Mouse (Mus musculus) gastrocnemius, postnatal 25 days (tissue): Measurements from ENCODE around the gene Tas1r2. TPM values are rescaled to one million over a fixed set of nuclear protein-coding genes. Genes with fewer than 3 reads are reported as not detected.
A peak's percentile ranks its signal among the peaks of the same experiment; 100 is the strongest.

Experiments
- DNase-seq: peaks from one replicate; pipeline ENCODE4 v3.0.0; 2022
- long read RNA-seq, 2 experiments: library from polyadenylated mRNA; stranded (forward); transcript quantifications; one replicate each; pipeline ENCODE4 v2.0.0; 2021
- total RNA-seq, 2 experiments: library from RNA; stranded (reverse); gene quantifications; 1 replicate in 1 of 2; 2 replicates in 1 of 2; pipeline ENCODE4 v1.2.3; 2021

The Tas1r2 gene
- not detected for total RNA-seq
- long read RNA-seq, experiment 1 = 0 reads
- long read RNA-seq, experiment 2 = 0 reads

DNA sequence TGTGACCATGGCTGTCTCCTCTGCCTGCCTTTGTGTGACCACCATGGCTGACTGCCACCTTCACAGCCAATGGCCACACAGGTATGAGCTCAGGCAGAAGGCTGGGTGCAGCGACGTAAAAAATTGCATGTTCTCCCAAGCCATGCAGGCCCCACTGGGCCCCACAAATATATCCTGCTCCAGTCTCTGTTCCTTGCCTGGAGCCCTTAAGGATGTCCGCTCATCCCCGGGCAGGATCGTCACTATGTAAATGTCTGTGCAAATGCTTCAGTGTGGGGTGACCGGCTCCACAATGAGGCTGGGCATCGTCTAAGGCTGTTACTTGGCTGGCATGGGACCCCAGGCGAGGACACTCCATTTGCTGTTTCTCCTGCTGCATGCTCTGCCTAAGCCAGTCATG is at the start of gene Tas1r2:
TSS of gene Tas1r2 (plus strand) at position 301 of the 400 bp plus-strand sequence.
- DNase-seq = no peak

DNA sequence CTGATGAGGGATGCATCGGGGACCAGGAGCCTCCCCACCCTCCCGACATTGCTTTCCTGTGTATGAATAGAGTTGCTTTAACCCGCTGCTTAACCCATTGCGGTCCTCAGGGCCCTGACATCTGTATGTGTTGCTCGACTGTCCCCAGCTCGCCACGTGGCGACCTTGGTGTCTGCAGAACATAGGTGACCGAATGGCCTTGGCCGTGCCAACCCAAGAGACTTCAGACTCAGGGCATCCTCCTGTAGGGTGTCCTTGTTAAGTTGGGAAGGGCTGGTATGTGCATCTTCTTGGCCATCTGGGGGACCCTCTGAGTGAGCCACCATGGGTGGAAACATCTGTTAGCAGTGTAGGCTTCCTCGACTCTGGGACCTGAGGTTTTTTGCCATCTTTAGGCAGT is 48.1 kb upstream of the Tas1r2 start:
- no peak for DNase-seq

DNA sequence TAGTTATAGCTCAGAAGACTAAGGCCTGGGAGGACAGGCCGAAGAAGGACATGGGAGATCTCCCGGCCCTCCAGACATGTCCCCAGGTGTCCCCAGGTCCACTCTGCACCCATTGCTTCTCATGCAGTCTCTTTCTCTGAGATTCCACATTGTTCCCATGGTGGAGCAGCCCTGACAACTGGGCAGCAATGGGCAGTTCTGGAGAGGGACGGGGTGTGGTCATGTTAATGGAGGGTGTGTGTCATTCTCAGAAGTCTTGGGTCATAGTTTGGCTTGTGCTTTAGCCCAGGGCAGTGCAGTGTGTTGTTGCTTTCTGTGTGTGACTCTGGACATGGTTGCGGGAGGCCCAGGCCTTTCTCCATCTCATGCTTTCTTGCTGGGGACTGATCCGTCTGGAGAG is 46.6 kb upstream of the Tas1r2 start:
- DNase-seq = no peak

DNA sequence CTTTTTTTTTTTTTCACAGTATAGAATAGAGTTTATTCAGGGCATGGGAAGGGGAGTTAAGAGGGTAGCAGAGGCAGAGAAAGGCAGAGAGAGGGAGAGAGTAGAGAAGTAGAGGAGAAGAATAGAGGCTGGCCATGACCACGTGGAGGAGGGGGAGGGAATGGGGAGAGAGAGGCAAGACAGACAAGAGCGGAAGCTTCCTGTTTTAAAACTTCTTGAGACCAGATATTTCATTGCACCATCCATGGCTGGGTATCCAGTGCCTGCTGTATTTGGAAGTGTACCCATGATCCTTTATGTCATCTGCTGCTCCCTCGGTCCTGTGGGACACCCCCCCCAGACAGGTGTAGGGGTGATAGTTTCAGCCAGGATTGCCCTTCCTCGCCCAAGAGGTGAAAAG is 44.4 kb upstream of the Tas1r2 start:
- DNase-seq = no peak

DNA sequence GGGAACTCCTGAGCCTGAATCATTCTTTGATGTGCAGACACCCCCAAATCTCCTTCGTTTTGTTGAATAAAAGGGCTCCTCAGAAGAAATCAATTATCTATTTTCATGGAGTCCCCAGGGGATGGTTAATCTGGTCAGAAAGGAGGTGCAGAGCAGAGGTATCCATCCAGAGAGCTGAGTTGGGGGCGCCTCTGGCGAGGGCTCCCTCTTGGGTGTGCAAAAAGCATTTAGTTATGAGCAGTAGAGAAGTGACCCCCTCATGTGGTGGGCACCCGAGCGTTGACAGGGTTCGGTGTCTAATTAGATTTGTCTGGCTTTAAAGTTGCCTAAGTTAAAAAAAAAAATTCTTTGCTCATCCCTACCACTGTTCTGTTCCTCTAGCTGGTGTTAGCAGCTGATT is 42.4 kb upstream of the Tas1r2 start:
- no peak for DNase-seq

DNA sequence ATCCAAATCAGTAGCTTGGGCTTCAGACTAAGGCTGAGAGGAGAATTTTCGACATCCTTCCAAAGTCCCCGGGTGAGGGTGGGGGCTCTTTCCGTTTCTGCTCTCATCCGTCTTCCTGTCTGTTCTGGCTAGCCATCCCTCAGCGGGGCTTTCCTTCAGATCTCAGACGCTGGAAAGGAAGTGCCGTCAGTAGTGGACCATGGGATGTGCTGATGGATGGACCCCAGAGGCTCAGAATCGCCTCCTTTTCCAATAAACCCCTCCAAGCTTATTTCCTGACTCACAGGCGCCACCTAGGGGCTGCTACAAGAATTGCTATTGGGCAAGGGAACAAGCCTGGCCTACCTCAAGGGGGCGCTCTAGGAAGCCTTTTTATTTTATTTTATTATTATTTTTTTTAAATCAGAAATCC is 41.8 kb upstream of the Tas1r2 start:
- peak; percentile 77 for DNase-seq

DNA sequence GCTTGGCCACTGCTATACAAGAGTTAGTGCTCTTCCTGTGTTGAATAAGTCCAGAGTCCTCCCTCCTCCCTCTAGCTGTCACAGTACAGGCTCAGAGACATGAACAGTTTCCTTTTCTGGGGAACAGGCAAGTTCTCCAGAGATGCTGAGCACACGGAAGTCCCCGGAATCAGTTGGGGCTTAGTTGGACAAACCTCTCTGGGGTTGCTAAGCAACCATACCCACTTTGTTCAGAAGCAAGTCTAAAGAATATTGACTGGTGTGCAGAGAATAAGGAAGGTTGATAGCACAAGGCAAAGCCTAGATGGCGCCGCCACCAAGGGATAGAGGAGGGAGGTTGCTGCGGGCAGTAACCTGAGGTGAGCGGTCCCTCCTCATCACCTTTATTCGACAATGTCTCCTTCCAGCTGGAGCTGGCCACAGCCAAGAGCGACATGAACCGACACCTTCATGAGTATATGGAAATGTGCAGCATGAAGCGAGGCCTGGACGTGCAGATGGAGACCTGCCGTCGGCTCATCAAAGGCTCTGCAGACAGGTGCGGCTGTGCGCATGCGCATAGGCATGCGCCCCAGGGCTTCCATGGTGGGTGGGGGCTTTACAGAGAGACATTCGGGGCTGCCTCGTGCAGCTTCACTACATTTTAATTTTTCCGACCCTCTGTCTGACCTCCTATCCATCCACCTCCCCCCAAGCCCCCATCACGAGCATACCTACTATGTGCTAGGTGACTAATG is 38.6 kb upstream of the Tas1r2 start:
- DNase-seq = no peak

DNA sequence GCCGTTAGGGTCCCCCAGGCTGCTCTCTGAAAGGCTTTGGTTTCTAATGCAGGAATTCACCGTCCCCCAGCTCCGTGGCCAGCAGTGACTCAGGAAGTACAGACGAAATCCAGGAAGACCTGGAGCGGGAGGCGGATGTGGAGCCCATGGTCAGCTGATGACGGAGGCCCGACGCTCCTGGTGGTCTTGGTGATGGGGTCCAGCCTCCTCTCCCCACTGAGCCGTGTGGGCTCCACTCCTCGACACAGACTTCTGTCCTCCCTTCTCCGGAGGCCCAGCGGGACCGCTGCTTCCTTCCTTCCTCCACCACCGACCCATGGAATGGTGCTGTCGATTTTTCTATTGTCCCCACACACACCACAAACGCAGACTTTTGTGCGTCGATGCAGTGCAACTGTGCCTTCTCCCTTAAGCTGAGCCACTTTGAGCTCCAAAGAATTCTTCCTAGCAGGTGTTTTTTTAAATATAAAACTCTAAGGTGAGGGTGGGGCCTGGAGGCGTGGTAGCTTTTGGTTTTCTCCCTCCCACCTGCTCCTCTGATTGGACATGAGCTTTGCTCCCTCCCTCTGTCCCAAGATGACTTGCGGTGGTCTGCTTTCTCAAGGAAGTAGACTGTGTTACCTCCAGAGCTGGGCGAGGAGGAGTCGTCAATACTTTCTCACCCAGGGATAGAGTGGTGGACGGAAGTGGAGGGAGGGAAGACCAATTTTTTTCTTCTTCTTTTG is 36.9 kb upstream of the Tas1r2 start:
- DNase-seq = no peak

DNA sequence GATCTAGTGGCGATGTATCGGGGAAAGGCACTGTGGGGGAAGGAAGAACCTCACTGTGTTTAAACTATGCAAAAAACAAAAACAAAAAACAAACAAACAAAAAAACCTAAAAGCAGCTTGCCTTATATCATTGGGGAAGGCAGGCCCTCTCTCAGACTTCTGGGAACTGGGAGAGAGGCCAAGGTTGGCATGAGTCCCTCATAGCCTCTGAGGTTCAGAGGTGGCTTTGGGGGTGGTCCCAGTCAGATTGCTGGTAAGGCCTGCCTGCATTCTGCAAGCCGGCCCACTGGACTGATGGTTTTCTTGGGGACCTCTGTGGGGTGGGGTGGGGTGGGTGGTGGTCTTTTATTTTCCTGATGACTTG is 36.4 kb upstream of the Tas1r2 start:
- DNase-seq = no peak

DNA sequence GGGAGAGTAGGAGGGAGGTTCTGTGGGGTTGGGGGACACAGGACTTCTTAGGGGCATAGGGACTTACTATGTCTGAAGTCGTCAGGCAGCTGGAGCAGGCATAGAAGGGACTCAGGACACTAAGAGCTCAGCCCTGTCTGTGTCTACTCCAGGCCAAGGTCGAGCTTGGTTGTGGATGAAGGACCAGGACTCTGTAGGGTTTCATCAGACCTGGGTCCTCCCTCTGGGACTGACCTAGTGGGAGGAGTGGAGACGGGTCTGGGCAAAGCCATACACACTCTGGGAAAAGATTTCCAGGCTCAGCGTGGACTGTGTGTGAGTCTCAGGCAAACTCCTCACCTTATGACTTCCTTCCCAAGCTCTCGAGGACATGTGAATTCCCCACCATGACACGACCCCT is 33.6 kb upstream of the Tas1r2 start:
- DNase-seq = no peak

DNA sequence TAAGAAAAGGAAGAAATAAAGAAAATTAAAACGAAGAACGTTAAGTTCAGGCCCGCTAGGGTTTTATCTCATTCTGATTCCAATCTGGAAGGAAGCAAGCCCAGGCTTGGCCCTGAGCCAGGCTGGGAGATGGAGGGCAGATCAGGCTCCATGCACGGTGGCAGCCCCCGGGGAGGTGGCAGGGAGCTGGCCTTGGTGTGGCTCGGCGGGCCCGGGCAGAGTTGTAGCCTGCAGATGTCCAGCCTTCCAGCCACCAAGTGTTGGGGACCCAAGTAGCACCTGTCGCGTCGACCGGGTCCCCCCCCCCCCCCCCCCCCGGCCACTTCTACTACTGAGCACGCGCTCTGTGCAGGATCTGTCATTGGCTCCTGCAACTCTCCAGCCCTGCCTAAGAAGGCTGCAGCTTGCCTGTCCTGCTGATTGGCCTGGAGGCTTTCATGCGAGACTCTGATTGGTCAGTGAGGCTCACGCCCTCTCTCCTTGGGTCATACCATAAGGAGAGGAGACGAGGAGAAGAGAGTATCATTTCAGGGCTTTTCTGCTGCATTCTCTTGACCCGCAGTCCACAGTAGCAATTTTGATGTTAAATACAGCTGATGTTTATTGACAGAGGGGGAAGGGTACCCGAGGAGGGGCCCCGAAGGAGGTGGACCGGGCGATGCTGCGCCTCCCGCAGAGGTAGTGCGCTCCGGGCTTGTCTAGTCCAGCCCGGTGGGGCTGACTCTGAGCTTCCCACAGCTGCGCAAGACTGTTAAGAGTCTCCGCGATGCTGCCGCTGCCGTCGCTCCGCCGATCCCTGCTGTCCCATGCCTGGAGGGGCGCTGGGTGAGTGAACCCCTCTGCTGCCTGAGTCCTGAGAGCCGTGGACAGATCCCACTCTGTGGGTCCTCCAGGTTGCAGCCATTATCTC is 30.7 kb upstream of the Tas1r2 start, which contains the start of gene Aldh4a1:
TSS of gene Aldh4a1 (plus strand) at position 494 of the 910 bp plus-strand sequence.
- DNase-seq = peak; percentile 93

DNA sequence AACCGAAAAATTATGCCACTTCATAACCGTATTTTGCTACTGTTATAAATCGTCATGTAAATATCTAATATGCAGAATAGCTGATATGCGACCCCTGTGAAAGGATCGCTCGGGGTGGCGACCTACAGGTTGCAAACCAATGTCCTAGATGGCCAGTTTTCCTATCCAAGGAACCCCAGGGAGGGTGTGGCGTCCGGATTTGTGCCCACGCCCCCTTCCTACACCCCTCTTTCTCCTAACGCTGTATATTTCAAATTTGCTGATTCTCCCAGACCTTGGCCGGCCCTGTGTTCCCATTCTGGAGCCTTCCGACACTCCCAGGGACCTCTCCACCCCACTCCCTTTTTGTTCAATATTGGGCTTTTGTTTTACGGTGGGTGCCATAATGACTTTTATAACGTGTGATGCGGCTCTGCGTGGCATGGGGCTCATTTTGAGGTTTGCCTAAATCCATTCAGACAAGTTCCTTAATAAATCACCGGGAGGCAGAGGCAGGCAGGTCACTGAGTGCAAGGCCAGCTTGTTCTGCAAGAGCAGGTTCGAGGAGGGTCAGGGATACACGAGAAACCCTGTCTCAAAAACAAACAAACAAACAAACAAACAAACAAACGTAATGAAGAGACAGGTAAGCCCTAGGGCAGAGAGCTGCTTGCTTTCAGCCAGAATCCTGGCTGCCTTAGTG is 29.8 kb upstream of the Tas1r2 start:
- DNase-seq = no peak

DNA sequence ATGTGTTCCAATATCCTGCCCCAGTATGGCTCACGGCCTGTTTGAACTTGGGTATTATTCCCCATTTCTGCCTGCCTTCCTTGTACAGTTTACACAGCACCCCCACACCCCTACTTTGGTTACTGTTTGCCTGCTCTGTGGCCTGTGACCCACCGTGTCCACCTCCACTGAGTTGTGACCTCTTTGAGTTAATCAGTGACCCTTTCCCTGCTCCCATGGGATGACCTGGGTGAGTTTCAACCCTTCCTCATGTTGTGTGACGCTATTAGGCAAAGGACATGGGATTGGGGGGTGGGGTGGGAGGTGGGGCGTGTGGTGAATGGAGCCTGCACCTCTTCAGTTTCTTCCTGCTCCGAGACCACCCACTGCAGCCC is 29.2 kb upstream of the Tas1r2 start:
- no peak for DNase-seq

DNA sequence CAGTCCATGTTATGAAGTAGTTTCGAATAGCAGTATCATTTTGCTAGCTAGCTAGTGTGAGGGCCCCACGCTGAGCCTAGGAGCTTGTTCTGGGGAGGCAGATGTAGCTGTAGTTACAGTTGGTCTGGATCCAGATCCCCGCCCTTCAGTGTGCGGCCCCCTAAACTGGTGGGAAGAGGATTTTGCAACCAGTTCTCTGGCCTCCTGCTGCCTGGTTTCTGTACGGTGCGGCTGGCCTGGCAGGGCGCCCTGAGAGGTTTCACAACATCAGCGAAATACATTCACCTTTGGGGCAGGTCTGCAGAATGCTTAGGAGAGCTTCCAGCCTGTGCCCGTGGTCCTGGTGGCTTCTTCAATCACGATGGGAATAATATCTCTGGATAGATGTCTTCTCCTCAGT is 28.6 kb upstream of the Tas1r2 start:
- no peak for DNase-seq

DNA sequence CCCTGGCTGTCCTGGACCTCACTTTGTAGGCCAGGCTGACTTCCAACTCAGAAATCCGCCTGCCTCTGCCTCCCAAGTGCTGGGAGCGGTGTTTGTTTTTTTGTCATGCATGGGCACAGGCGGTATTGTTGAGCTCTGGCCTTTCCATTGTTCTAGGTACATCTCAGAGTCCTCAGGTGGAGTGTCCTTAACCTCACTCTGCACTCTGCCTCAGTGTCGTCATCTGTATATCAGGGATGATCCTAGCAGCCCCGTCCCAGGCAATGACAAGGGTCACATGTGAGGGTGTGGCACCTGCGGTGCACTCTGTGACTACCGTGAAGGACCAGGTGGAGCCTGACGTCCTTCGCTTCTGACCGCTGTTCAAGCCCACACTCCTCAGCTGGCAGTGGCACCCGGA is 26.0 kb upstream of the Tas1r2 start:
- no peak for DNase-seq

DNA sequence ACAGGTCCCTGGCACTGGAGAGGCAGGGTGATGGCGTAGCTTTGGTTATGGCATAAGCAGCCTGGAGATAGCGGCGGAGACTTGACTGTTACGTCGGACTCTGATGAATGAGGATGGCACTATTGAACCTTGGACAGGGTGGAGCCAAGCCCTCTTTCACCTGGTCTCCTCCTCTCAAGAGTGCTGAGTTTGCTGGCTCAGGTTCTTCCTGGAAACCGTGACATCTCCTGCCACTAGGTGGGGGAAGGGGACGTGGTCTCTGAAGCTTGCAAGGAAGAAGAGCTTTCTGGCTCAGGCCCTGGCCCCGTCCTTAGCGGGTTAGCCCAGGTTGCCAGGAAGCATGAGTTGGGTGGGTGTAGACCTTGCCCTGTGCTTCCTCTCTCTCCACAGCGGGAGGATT is 23.2 kb upstream of the Tas1r2 start:
- DNase-seq = no peak

DNA sequence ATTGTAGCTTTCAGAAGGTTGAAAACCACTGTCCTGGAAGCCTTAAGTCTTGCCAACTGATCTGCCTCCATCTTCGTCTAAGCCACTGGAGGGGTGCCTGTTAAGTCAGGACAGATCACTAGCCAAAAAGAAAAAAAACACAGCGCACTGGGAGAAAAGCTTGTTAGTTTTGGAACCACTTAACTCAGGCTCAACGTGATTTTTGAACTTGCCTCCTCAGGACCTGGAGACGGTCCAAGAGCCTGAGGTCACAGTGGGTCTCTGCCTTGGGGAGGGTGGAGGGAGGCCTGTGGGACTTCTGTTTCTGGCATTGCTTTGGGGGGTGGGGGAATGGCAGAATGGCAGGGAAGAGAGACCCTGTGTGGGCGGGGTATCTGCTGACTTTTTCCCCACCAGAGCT is 22.2 kb upstream of the Tas1r2 start:
- no peak for DNase-seq

DNA sequence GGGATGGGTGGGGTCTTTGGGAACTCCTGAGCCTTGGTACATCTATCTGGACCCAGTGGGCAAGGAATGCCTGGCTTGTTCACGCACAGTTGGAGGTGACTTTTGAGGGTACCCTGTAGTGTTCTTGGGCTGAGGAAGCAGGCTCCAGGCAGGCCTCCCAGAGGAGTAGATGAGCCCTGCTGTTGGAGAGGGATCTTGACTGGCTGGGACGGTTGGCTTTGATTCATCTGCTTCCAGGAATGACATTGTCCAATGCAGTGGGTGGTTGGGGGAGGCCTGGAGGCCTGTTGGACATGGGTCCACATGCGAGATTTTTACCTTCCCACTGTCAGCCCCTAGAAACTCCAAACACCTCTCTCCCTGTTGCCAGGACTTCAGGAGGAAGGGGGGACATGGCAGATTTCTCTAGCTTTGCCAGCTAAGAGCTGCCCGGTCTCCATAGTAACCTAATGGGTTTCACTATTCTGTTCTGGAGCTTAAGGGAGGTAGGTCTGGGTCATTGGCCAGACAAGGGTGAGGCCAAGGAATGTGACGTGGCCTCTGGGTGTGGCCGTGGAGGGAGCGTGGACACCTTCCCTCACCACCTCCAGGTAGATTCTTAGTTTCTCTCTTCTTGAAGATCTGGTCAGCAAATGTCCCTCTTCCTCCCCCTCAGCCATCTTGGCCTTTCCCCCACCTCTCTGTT is 21.6 kb upstream of the Tas1r2 start:
- DNase-seq = no peak

DNA sequence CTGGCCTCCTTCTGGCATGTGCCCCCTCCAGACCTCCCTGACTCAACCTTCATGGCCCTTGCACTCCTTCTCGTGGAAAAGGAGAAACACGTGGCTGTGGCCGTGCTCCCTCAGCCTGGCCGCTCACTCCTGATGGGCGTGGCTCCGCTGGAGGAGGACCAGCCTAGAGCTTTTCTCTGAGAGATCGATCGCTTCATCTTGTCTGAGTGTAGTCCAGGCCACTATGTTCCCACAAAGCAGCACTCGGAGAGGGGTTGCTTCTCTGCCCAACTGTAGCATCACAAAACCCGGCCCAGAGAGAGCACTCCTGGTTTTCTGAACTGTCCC is 21.1 kb upstream of the Tas1r2 start:
- DNase-seq = no peak

DNA sequence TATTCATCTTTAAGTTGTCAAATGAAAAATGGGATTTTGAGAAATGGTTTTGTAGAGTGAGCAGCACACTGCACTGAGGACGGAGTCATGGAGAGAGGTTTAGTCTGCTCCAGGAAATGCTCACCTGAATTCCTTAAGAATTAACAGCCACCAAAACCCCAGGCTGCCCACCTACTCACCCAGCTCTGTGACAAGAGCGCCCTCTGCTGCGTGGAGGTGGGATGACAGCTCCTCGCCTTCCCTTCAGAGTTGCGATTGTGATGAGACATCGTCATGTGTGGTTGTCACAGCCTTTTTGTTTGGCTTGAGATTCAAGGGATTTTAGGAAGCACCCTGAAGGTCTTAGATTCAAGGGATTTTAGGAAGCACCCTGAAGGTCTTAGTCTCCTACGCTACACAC is 17.0 kb upstream of the Tas1r2 start:
- DNase-seq = no peak

DNA sequence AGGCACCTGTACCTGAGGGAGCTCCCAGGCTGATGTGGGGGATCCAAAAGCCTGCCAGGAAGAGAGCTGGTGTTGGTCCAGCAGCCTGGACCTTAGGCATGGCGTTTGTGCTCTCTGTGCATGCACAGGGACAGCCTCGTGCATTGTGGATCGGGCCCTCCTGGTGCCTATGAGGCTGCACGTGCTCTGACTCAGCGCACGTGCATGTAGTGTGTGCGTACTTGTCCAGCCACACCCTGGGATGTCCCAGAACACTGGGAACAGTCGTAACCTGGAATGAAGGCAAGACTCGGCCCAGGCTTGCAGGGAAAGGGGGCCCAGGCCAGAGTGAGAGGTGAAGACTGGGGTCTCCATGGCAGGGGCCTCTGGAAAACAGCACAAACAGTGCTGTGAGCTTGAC is 15.5 kb upstream of the Tas1r2 start:
- no peak for DNase-seq

DNA sequence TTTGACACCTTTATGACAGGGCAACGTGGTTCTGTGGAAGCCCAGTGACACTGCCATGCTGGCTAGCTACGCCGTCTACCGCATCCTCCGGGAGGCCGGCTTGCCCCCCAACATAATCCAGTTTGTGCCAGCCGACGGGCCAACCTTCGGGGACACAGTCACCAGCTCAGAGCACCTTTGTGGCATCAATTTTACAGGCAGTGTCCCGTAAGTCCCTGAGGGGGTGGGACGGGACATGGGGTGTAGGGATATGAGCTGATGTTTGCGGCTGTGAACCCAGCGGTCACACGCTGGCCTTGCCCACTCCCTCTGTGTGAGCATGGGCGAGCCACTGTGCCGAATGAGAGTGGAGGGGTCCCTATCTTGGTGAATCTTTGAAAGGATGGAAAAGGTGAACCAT is 15.0 kb upstream of the Tas1r2 start:
- no peak for DNase-seq
